Mouse (Mus musculus): ENCODE data around the gene Cmtm4.

The Cmtm4 gene

GRCm38 (mm10) chr8:104374864-104375846 is 20.5 kb downstream of the Cmtm4 start:
- no peak for DNase-seq (ENCODE audit: low read depth)

- no peak for DNase-seq (ENCODE audit: low read depth)
Observed at GRCm38 (mm10) chr8:104374269-104374668, 21.3 kb downstream of the Cmtm4 start.

GRCm38 (mm10) chr8:104373779-104374178 is 21.8 kb downstream of the Cmtm4 start:
- DNase-seq (ENCODE audit: low read depth) = peak; percentile 43

GRCm38 (mm10) chr8:104371121-104371520 is 24.5 kb downstream of the Cmtm4 start:
- peak; percentile 49 for DNase-seq (ENCODE audit: low read depth)

GRCm38 (mm10) chr8:104370071-104370470 is 25.5 kb downstream of the Cmtm4 start:
- peak; percentile 82 for DNase-seq (ENCODE audit: low read depth)

GRCm38 (mm10) chr8:104369591-104369990 is 26.0 kb downstream of the Cmtm4 start:
- DNase-seq (ENCODE audit: low read depth) = no peak

GRCm38 (mm10) chr8:104367398-104367797 is 28.2 kb downstream of the Cmtm4 start:
- DNase-seq (ENCODE audit: low read depth) = no peak

GRCm38 (mm10) chr8:104365695-104366094 is 29.9 kb downstream of the Cmtm4 start:
- no peak for DNase-seq (ENCODE audit: low read depth)

- DNase-seq (ENCODE audit: low read depth) = no peak
Observed at GRCm38 (mm10) chr8:104359778-104360456, 35.7 kb downstream of the Cmtm4 start.

- DNase-seq (ENCODE audit: low read depth) = no peak
Observed at GRCm38 (mm10) chr8:104358637-104359036, 37.0 kb downstream of the Cmtm4 start.

- no peak for DNase-seq (ENCODE audit: low read depth)
Observed at GRCm38 (mm10) chr8:104354504-104354903, 41.1 kb downstream of the Cmtm4 start.

GRCm38 (mm10) chr8:104353186-104353585 is 42.4 kb downstream of the Cmtm4 start:
- peak; percentile 26 for DNase-seq (ENCODE audit: low read depth)

GRCm38 (mm10) chr8:104350047-104350446 is 45.6 kb downstream of the Cmtm4 start:
- no peak for DNase-seq (ENCODE audit: low read depth)

GRCm38 (mm10) chr8:104348971-104349370 is 46.6 kb downstream of the Cmtm4 start:
- DNase-seq (ENCODE audit: low read depth) = no peak

GRCm38 (mm10) chr8:104346706-104347105 is 48.9 kb downstream of the Cmtm4 start:
- no peak for DNase-seq (ENCODE audit: low read depth)

- no peak for DNase-seq (ENCODE audit: low read depth)
Observed at GRCm38 (mm10) chr8:104344622-104345021, 51.0 kb downstream of the Cmtm4 start.

- DNase-seq (ENCODE audit: low read depth) = peak; percentile 84
Observed at GRCm38 (mm10) chr8:104343957-104344356, 51.6 kb downstream of the Cmtm4 start.

GRCm38 (mm10) chr8:104342426-104342825 is 53.2 kb downstream of the Cmtm4 start:
- peak; percentile 29 for DNase-seq (ENCODE audit: low read depth)

- DNase-seq (ENCODE audit: low read depth) = no peak
Observed at GRCm38 (mm10) chr8:104341678-104342077, 53.9 kb downstream of the Cmtm4 start.

GRCm38 (mm10) chr8:104341106-104341561 is 54.5 kb downstream of the Cmtm4 start:
- peak; percentile 92 for DNase-seq (ENCODE audit: low read depth)

- DNase-seq (ENCODE audit: low read depth) = peak; percentile 91
Observed at GRCm38 (mm10) chr8:104340233-104341105, 55.1 kb downstream of the Cmtm4 start.

- no peak for DNase-seq (ENCODE audit: low read depth)
Observed at GRCm38 (mm10) chr8:104339983-104340232, 55.7 kb downstream of the Cmtm4 start.

Data from 416B (cell line).